ENCODE assay signal across 22 mouse cellular contexts in genomic region chr19:38271071-38271470, GRCm38 (mm10). TPM values are rescaled to one million over a fixed set of nuclear protein-coding genes. Genes with fewer than 3 reads are reported as not detected.
"Had no signal": no experiment of that assay in that cellular context is flagged by ENCODE, and none has a peak within 500 bp of the region (broad histone marks: within the 10 kb centered on the region; RNA-seq: fewer than 3 reads in every experiment).

No protein-coding gene starts in this region.

- H3K27ac ChIP-seq: kidney, embryonic 15.5 days; left cerebral cortex, adult 2 months; liver, embryonic 13.5 days; midbrain, embryonic 12.5 days; midbrain, embryonic 15.5 days; neural tube, embryonic 13.5 days; stomach, embryonic 15.5 days had no signal

- H3K4me3 ChIP-seq: kidney, embryonic 15.5 days; left cerebral cortex, adult 2 months; liver, embryonic 13.5 days; midbrain, embryonic 12.5 days; midbrain, embryonic 15.5 days; myocyte; neural tube, embryonic 13.5 days; stomach, embryonic 15.5 days had no signal

- DNase-seq: kidney, postnatal 10 days; kidney, postnatal 36 days; layer of hippocampus, postnatal 36 days; liver, embryonic 13.5 days; lung, adult 2 months; lung, postnatal 14 days; lung, postnatal 4 days; retina, postnatal 1 day; right cerebral cortex, postnatal 25 days; spleen, adult 18-20 months; thymus, postnatal 25 days had no signal

RNA-seq across cellular contexts. Expression of gene Lgi1, which starts 6.7 kb away (rescaled TPM):
- total RNA-seq: liver, adult 2 months; megakaryocyte-erythroid progenitor cell, adult 5-6 weeks; monocyte, adult 5-6 weeks; neutrophil, adult 5-6 weeks had no signal
